Mouse (Mus musculus): Measurements from ENCODE around the gene Slc24a3.

Gene Slc24a3

GRCm38 (mm10) chr2:145434068-145434467 is 266.5 kb downstream of the Slc24a3 start:
- DNase-seq (ENCODE audit: low spot score), result no peak

- DNase-seq (ENCODE audit: low spot score), result no peak
Observed at GRCm38 (mm10) chr2:145438336-145438735, 270.8 kb downstream of the Slc24a3 start.

GRCm38 (mm10) chr2:145439755-145440154 is 272.2 kb downstream of the Slc24a3 start:
- no peak for DNase-seq (ENCODE audit: low spot score)

GRCm38 (mm10) chr2:145457106-145457747 is 289.7 kb downstream of the Slc24a3 start:
- DNase-seq (ENCODE audit: low spot score), result no peak

GRCm38 (mm10) chr2:145460854-145461423 is 293.4 kb downstream of the Slc24a3 start:
- no peak for DNase-seq (ENCODE audit: low spot score)

GRCm38 (mm10) chr2:145462253-145462652 is 294.7 kb downstream of the Slc24a3 start:
- DNase-seq (ENCODE audit: low spot score), result no peak

GRCm38 (mm10) chr2:145468701-145469325 is 301.3 kb downstream of the Slc24a3 start:
- no peak for DNase-seq (ENCODE audit: low spot score)

GRCm38 (mm10) chr2:145477484-145477883 is 309.9 kb downstream of the Slc24a3 start:
- no peak for DNase-seq (ENCODE audit: low spot score)

GRCm38 (mm10) chr2:145479676-145480075 is 312.1 kb downstream of the Slc24a3 start:
- DNase-seq (ENCODE audit: low spot score), result no peak

- no peak for DNase-seq (ENCODE audit: low spot score)
Observed at GRCm38 (mm10) chr2:145500231-145500630, 332.7 kb downstream of the Slc24a3 start.

- no peak for DNase-seq (ENCODE audit: low spot score)
Observed at GRCm38 (mm10) chr2:145501472-145501871, 333.9 kb downstream of the Slc24a3 start.

- DNase-seq (ENCODE audit: low spot score), result no peak
Observed at GRCm38 (mm10) chr2:145507702-145508101, 340.1 kb downstream of the Slc24a3 start.

- no peak for DNase-seq (ENCODE audit: low spot score)
Observed at GRCm38 (mm10) chr2:145510650-145511225, 343.2 kb downstream of the Slc24a3 start.

GRCm38 (mm10) chr2:145515956-145516355 is 348.4 kb downstream of the Slc24a3 start:
- DNase-seq (ENCODE audit: low spot score), result no peak

- peak; percentile 69 for DNase-seq (ENCODE audit: low spot score)
Observed at GRCm38 (mm10) chr2:145517346-145517745, 349.8 kb downstream of the Slc24a3 start.

GRCm38 (mm10) chr2:145522017-145522416 is 354.5 kb downstream of the Slc24a3 start:
- DNase-seq (ENCODE audit: low spot score), result no peak

GRCm38 (mm10) chr2:145523381-145523780 is 355.8 kb downstream of the Slc24a3 start:
- no peak for DNase-seq (ENCODE audit: low spot score)

- no peak for DNase-seq (ENCODE audit: low spot score)
Observed at GRCm38 (mm10) chr2:145527151-145527550, 359.6 kb downstream of the Slc24a3 start.

GRCm38 (mm10) chr2:145530941-145531353 is 363.4 kb downstream of the Slc24a3 start:
- DNase-seq (ENCODE audit: low spot score), result no peak

- no peak for DNase-seq (ENCODE audit: low spot score)
Observed at GRCm38 (mm10) chr2:145533086-145533485, 365.5 kb downstream of the Slc24a3 start.

GRCm38 (mm10) chr2:145535307-145535706 is 367.8 kb downstream of the Slc24a3 start:
- DNase-seq (ENCODE audit: low spot score), result no peak

GRCm38 (mm10) chr2:145535774-145536173 is 368.2 kb downstream of the Slc24a3 start:
- no peak for DNase-seq (ENCODE audit: low spot score)

GRCm38 (mm10) chr2:145536986-145537385 is 369.4 kb downstream of the Slc24a3 start:
- DNase-seq (ENCODE audit: low spot score), result no peak

All from layer of hippocampus, adult 9-10 months (tissue).